Mouse (Mus musculus) intestine, embryonic 14.5 days (tissue): ENCODE measurements around the gene Otud7a. TPM values are rescaled to one million over a fixed set of nuclear protein-coding genes. Genes with fewer than 3 reads are reported as not detected.
A peak's percentile ranks its signal among the peaks of the same experiment; 100 is the strongest.

Source experiments
- ATAC-seq: fragments of 200-750 bp; cut with Nextera tagmentation; replicated peaks from 2 replicates; pipeline ENCODE4 v1.8.0; 2017; ENCODE audit warnings: low read depth, moderate number of reproducible peaks, moderate TSS enrichment, moderate library complexity; ENCODE audit not compliant: low FRiP score, low TSS enrichment
- DNase-seq: peaks from one replicate; pipeline ENCODE4 v3.0.0-alpha.2; 2018; ENCODE audit warnings: low spot score
- H3K27ac ChIP-seq: fragments of 300-500 bp; sonication (generic); 2 replicates; pipeline ENCODE4 v1.5.1; 2014; ENCODE audit warnings: low read depth, mild to moderate bottlenecking, control low read depth
- H3K27me3 ChIP-seq: fragments of 300-500 bp; sonication (generic); replicated peaks from 2 replicates; pipeline ENCODE4 v1.6.1; 2014; ENCODE audit warnings: low read length, control low read depth; ENCODE audit not compliant: control insufficient read depth, insufficient read depth
- H3K36me3 ChIP-seq: fragments of 300-500 bp; sonication (generic); 2 replicates; pipeline ENCODE4 v1.6.1; 2014; ENCODE audit warnings: low read length, control low read depth; ENCODE audit not compliant: control insufficient read depth, insufficient read depth
- H3K4me1 ChIP-seq: fragments of 300-500 bp; sonication (generic); replicated peaks from 2 replicates; pipeline ENCODE4 v1.6.1; 2014; ENCODE audit warnings: low read length, control low read depth, mixed read lengths; ENCODE audit not compliant: control insufficient read depth, insufficient read depth
- H3K4me2 ChIP-seq: fragments of 300-500 bp; sonication (generic); 2 replicates; pipeline ENCODE4 v1.6.1; 2014; ENCODE audit warnings: low read length
- H3K4me3 ChIP-seq: fragments of 300-500 bp; sonication (generic); 2 replicates; pipeline ENCODE4 v1.5.1; 2014; ENCODE audit warnings: low read depth, low read length, control low read depth, mixed read lengths
- H3K9ac ChIP-seq: fragments of 300-500 bp; sonication (generic); 2 replicates; pipeline ENCODE4 v1.6.1; 2014; ENCODE audit warnings: mild to moderate bottlenecking, low read length
- H3K9me3 ChIP-seq: fragments of 300-500 bp; sonication (generic); 2 replicates; pipeline ENCODE4 v1.6.1; 2016; ENCODE audit warnings: low read length, control low read depth; ENCODE audit not compliant: control insufficient read depth
- WGBS: fragments of 180-500 bp; shearing (Covaris S2); extraction: QIAGEN DNeasy Blood & Tissue Kit; methylation state at CpG from one replicate; pipeline ENCODE4 v1.1.7; 2014; 5-methylcytosine and 5-hydroxymethylcytosine counted together
- polyA plus RNA-seq: library from polyadenylated mRNA; unstranded; fragments of >200 nt; fragmentation: Nextera tagmentation; extraction: Ambion mirVana; gene quantifications from 2 replicates; pipeline ENCODE4 v1.2.1, GENCODE M21; 2014

The Otud7a gene
- polyA plus RNA-seq, 1 experiment from 2014 or later: 1.5 TPM

DNA sequence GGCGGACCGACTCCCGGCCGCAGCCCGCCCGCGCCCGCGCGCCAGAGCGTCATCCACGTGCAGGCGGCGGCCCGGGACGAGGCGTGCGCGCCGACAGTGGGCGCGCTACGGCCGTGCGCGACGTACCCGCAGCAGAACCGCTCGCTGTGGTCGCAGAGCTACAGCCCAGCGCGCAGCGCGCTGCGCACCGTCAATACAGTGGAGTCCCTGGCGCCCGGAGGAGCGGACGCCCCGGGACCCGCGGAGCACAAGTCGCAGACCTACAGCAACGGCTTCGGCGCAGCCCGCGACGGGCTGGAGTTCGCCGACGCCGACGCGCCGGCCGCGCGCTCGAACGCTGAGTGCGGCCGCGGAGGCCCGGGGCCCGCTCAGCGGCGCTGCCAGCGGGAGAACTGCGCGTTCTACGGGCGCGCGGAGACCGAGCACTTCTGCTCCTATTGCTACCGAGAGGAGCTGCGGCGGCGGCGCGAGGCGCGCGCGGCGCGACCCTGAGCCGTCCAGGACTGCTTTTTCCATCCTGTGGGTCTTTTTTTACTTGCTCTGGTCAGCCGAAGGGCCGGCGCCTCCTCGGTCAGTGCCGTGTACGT is 313.8 kb downstream of the Otud7a start:
- peak overlapping the region; percentile 69 for H3K4me2 ChIP-seq
- H3K9me3 ChIP-seq: no peaks in the 10 kb centered on the region
- H3K27ac ChIP-seq: no peak overlapping the region
- ATAC-seq: peak; percentile 24; the same call in 1 of the 2 replicates
- under 1% methylated on average over 90 of the region's 97 CpGs for WGBS
- peak; percentile 61 for DNase-seq
- peaks cover 13% of the 10 kb centered on the region for H3K4me1 ChIP-seq
- no peak overlapping the region for H3K9ac ChIP-seq
- peaks cover 84% of the 10 kb centered on the region for H3K27me3 ChIP-seq
- H3K4me3 ChIP-seq: peak overlapping the region; percentile 41
- no peaks in the 10 kb centered on the region for H3K36me3 ChIP-seq

DNA sequence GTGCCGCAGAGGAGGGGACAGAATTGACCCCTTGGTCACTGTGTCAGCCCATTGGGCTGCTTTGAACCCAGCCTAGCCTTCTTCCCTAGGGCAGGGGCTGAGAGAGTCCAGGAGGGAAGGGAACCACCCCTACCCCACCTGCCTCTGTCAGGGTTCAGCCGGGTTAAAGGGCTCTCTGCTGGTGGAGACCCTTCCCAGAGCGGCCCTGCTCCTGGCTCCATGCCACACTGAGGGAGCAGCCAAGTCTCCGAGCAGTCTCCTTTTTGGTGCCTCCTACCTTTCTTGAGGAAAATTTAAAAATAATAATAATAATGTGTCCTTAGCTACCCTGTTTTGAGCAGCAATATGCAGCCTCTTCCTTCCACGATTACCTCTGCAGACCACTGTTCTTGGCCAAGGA is 315.1 kb downstream of the Otud7a start:
- Histone ChIP-seq H3K27ac (no peak overlapping the region), H3K36me3 (no peaks in the 10 kb centered on the region), H3K27me3 (peaks cover 75% of the 10 kb centered on the region), H3K4me1 (peaks cover 12% of the 10 kb centered on the region), H3K4me3 (no peak overlapping the region), H3K9ac (no peak overlapping the region), H3K9me3 (no peaks in the 10 kb centered on the region), H3K4me2 (no peak overlapping the region)
- DNase-seq (no peak), ATAC-seq (no peak)
- WGBS: 26% methylated on average over 5 of the region's 5 CpGs

GRCm38 (mm10) chr7:63762529-63762928 is 318.0 kb downstream of the Otud7a start:
- Histone ChIP-seq H3K27ac (no peak overlapping the region), H3K27me3 (peaks cover 46% of the 10 kb centered on the region), H3K4me3 (no peak overlapping the region), H3K9ac (no peak overlapping the region), H3K9me3 (no peaks in the 10 kb centered on the region), H3K4me1 (0 out of 2 replicates have a peak, but pooled peaks cover 8% of the 10 kb centered on the region), H3K4me2 (no peak overlapping the region), H3K36me3 (no peaks in the 10 kb centered on the region)
- DNase-seq (no peak), ATAC-seq (no peak)
- 85% methylated on average over 3 of the region's 3 CpGs for WGBS

GRCm38 (mm10) chr7:63768398-63769029 is 324.0 kb downstream of the Otud7a start:
- no peaks in the 10 kb centered on the region for H3K9me3 ChIP-seq
- H3K27me3 ChIP-seq: no peaks in the 10 kb centered on the region
- H3K4me2 ChIP-seq: no peak overlapping the region
- ATAC-seq (no peak), DNase-seq (no peak)
- 67% methylated on average over 5 of the region's 5 CpGs for WGBS
- no peaks in the 10 kb centered on the region for H3K4me1 ChIP-seq
- H3K4me3 ChIP-seq: no peak overlapping the region
- H3K9ac ChIP-seq: no peak overlapping the region
- H3K36me3 ChIP-seq: no peaks in the 10 kb centered on the region
- H3K27ac ChIP-seq: no peak overlapping the region

- 91% methylated on average over 1 of the region's 1 CpGs for WGBS
- H3K4me3 ChIP-seq: no peak overlapping the region
Measured at GRCm38 (mm10) chr7:63773268-63773667, 328.7 kb downstream of the Otud7a start.

GRCm38 (mm10) chr7:63774291-63774690 is 329.7 kb downstream of the Otud7a start:
- Histone ChIP-seq H3K9me3 (no peaks in the 10 kb centered on the region), H3K4me2 (no peak overlapping the region), H3K4me3 (no peak overlapping the region), H3K27ac (no peak overlapping the region), H3K27me3 (no peaks in the 10 kb centered on the region), H3K9ac (no peak overlapping the region), H3K4me1 (no peaks in the 10 kb centered on the region), H3K36me3 (no peaks in the 10 kb centered on the region)
- no peak for ATAC-seq
- 70% methylated on average over 1 of the region's 1 CpGs for WGBS
- no peak for DNase-seq

More at GRCm38 (mm10) chr7:63773268-63773667, 328.7 kb downstream of the Otud7a start:
- Histone ChIP-seq H3K4me2 (no peak overlapping the region), H3K27me3 (no peaks in the 10 kb centered on the region), H3K36me3 (no peaks in the 10 kb centered on the region), H3K27ac (no peak overlapping the region), H3K4me1 (no peaks in the 10 kb centered on the region), H3K9me3 (no peaks in the 10 kb centered on the region), H3K9ac (no peak overlapping the region)
- no peak for DNase-seq
- no peak for ATAC-seq

DNA sequence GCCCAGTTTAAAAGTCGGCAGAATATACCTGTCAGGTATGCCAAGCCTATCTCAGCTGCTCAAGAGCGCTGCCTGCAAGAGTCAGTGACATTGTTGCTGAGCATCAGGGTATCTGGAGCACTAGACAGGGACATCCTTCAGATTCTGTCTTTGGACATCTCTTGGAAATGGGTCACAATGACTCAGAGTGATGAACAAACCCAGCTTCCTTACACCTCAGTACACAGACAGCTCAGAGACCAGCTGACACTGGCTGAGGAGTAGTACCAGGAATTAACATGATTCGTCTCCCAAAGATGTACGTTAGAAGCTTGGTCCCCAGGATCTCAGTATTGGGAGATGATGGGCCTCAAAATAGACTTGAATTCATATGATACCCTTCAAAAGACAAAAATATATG is 332.8 kb downstream of the Otud7a start:
- no peak for ATAC-seq
- no peak for DNase-seq
- 86% methylated on average over 4 of the region's 4 CpGs for WGBS
- Histone ChIP-seq H3K27me3 (no peaks in the 10 kb centered on the region), H3K36me3 (no peaks in the 10 kb centered on the region), H3K4me2 (no peak overlapping the region), H3K9ac (no peak overlapping the region), H3K27ac (no peak overlapping the region), H3K4me3 (no peak overlapping the region), H3K4me1 (no peaks in the 10 kb centered on the region), H3K9me3 (no peaks in the 10 kb centered on the region)

DNA sequence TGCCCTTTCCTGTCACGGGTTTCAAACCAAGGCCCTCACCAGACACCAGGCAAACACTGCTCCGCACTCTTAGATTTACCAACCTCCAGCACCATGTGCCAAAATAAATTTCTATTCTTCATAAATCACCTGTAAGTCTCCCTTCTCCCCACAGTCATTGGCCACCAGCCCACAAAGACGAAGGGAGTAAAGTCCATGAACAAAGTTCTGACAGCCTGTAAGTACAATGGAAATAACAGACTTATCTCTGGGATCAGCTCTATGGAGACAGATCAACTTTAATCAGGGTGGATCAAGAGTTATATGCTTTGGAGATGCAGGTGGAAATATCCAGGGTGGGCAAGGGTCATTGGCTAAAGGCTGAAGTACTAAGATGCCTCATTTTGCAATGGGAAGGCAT is 336.3 kb downstream of the Otud7a start:
- H3K4me2 ChIP-seq: no peak overlapping the region
- no peak overlapping the region for H3K4me3 ChIP-seq
- H3K36me3 ChIP-seq: no peaks in the 10 kb centered on the region
- DNase-seq (no peak), ATAC-seq (no peak)
- WGBS: 83% methylated on average over 3 of the region's 3 CpGs
- H3K4me1 ChIP-seq: no peaks in the 10 kb centered on the region
- H3K9ac ChIP-seq: no peak overlapping the region
- H3K9me3 ChIP-seq: no peaks in the 10 kb centered on the region
- H3K27ac ChIP-seq: no peak overlapping the region
- no peaks in the 10 kb centered on the region for H3K27me3 ChIP-seq

- Histone ChIP-seq H3K9me3 (no peaks in the 10 kb centered on the region), H3K9ac (no peak overlapping the region), H3K27ac (no peak overlapping the region), H3K4me1 (no peaks in the 10 kb centered on the region), H3K27me3 (no peaks in the 10 kb centered on the region), H3K4me2 (no peak overlapping the region), H3K4me3 (no peak overlapping the region), H3K36me3 (no peaks in the 10 kb centered on the region)
- DNase-seq (no peak), ATAC-seq (no peak)
- WGBS: 77% methylated on average over 5 of the region's 5 CpGs
Measured at GRCm38 (mm10) chr7:63789743-63790142, 345.2 kb downstream of the Otud7a start.
